Mouse (Mus musculus): ENCODE measurements around the gene Eml6. TPM values are rescaled to one million over a fixed set of nuclear protein-coding genes. Genes with fewer than 3 reads are reported as not detected.

The Eml6 gene
- polyA plus RNA-seq, 1 experiment from 2014 or later, result 0.52 TPM

DNA sequence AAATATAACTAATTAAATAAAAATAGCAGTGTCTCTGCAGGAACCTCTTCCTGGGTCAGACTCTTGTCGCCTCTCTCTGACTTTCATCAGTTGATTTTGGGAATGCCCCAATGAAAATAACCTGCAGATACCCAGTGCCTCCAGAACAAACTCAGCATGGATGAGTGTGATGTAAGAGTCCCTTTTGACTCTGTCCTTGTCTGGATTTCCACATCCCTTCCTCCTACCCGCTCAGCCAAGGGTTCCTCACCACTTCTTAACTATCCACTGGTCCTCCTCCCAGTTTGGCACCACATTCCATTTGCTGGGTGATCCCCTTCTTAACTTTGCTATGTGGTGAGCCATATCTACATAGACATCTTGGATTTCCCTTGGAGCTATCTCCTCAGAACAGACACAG is 235.0 kb downstream of the Eml6 start:
- H3K36me3 ChIP-seq (ENCODE audit: control insufficient read depth, insufficient read depth, low read length), result no peaks in the 10 kb centered on the region
- no peak overlapping the region for H3K9ac ChIP-seq (ENCODE audit: low read depth, low read length)
- 81% methylated on average over 2 of the region's 2 CpGs for WGBS (ENCODE audit: insufficient replicate concordance)
- no peak overlapping the region for H3K4me2 ChIP-seq
- no peaks in the 10 kb centered on the region for H3K27me3 ChIP-seq (ENCODE audit: control insufficient read depth, insufficient read depth, low read length)
- no peak for ATAC-seq (replicated peaks; ENCODE audit: insufficient number of reproducible peaks, low FRiP score, low TSS enrichment)
- peaks cover 9% of the 10 kb centered on the region for H3K4me1 ChIP-seq (ENCODE audit: control insufficient read depth, insufficient read depth, low read length)
- no peak overlapping the region for H3K27ac ChIP-seq (ENCODE audit: low read depth, low read length)
- no peak overlapping the region for H3K4me3 ChIP-seq (ENCODE audit: low read depth, low read length)
- no peaks in the 10 kb centered on the region for H3K9me3 ChIP-seq (replicated peaks; ENCODE audit: control insufficient read depth, low read length)

DNA sequence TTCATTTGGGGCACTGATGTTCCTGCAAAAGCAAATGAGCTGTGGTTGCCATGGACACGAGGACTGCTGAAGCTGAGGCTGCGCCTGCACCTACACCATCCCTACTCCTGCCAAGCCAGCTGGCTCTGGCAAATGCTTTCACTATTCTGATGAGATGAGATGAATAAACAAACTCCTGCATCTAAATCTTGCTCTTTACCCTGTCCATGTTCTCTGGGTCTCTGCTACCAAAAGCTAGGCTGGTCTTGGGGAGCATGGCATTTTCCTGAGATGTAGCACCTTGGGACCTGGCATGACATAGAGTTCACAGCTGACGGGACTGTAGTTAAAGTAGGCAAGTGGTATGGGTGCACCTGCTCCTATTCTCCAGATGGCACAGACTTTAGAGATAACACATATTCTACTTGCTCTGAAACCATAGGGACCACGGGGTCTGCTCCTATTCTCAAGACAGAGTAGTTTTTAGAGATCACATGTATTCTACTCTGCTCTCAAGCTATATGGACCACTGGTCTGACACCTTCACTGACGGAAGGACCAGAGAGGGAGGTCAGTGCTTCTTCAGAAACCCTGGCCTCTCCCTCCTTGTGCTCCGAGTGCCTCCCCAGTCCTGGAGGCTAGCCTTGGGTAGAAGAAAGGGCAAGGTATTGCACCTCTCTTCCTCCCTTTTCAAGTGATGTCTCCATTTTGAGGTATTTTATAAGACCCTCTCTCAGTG is 236.8 kb downstream of the Eml6 start:
- H3K27ac ChIP-seq (ENCODE audit: low read depth, low read length), result no peak overlapping the region
- no peaks in the 10 kb centered on the region for H3K9me3 ChIP-seq (replicated peaks; ENCODE audit: control insufficient read depth, low read length)
- no peak overlapping the region for H3K9ac ChIP-seq (ENCODE audit: low read depth, low read length)
- peaks cover under 1% of the 10 kb centered on the region; the same call in 1 of the 2 replicates for H3K4me1 ChIP-seq (ENCODE audit: control insufficient read depth, insufficient read depth, low read length)
- no peak overlapping the region for H3K4me2 ChIP-seq
- 76% methylated on average over 6 of the region's 6 CpGs for WGBS (ENCODE audit: insufficient replicate concordance)
- no peak for ATAC-seq (replicated peaks; ENCODE audit: insufficient number of reproducible peaks, low FRiP score, low TSS enrichment)
- no peak overlapping the region for H3K4me3 ChIP-seq (ENCODE audit: low read depth, low read length)
- no peaks in the 10 kb centered on the region for H3K36me3 ChIP-seq (ENCODE audit: control insufficient read depth, insufficient read depth, low read length)
- no peaks in the 10 kb centered on the region for H3K27me3 ChIP-seq (ENCODE audit: control insufficient read depth, insufficient read depth, low read length)

DNA sequence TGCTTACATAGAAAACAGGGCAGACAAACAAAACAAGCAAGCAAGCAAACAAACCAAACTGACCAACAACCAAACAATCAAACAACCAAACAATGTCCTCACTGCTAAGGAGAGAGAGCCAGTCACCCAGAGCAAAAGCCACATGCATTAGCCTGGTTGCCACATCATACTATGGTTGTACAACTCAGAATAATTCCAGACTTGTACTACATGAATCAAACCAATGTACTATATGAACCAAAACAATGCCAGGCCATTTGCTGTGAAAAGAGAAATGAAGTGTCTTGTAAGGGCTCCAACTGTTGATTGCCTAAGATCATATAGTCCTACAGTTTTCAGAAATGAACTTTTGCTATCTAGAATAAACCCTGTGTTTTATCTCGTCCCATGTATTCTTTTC is 237.3 kb downstream of the Eml6 start:
- no peaks in the 10 kb centered on the region for H3K4me1 ChIP-seq (ENCODE audit: control insufficient read depth, insufficient read depth, low read length)

DNA sequence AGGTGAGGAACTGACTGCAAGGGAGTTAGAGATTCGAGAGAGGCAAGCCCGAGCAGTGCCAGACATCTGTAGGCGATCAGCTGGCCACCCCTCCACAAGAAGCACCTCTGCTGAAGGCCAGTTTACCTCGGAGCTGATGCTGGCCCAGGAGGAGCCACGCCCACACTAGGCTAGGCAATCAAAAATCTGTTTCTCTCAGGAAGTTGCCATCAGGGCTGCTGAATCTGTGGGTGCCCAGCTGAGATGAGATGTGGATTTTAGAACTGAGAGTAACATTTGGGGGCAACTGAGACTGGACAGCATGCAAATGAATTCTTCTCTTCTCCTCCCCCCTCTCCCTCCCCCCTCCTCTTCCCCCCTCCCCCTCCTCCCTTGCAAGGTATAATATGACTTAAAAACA is 238.4 kb downstream of the Eml6 start:
- Histone ChIP-seq H3K4me3 (ENCODE audit: low read depth, low read length) (no peak overlapping the region), H3K4me2 (no peak overlapping the region), H3K4me1 (ENCODE audit: control insufficient read depth, insufficient read depth, low read length) (no peaks in the 10 kb centered on the region), H3K36me3 (ENCODE audit: control insufficient read depth, insufficient read depth, low read length) (no peaks in the 10 kb centered on the region), H3K9me3 (replicated peaks; ENCODE audit: control insufficient read depth, low read length) (no peaks in the 10 kb centered on the region), H3K27ac (ENCODE audit: low read depth, low read length) (no peak overlapping the region), H3K9ac (ENCODE audit: low read depth, low read length) (no peak overlapping the region), H3K27me3 (ENCODE audit: control insufficient read depth, insufficient read depth, low read length) (no peaks in the 10 kb centered on the region)
- 14% methylated on average over 5 of the region's 5 CpGs for WGBS (ENCODE audit: insufficient replicate concordance)
- ATAC-seq (replicated peaks; ENCODE audit: insufficient number of reproducible peaks, low FRiP score, low TSS enrichment), result no peak

More for the DNA sequence above, 237.3 kb downstream of the Eml6 start:
- no peaks in the 10 kb centered on the region for H3K27me3 ChIP-seq (ENCODE audit: control insufficient read depth, insufficient read depth, low read length)
- H3K4me2 ChIP-seq, result no peak overlapping the region
- H3K27ac ChIP-seq (ENCODE audit: low read depth, low read length), result no peak overlapping the region
- H3K4me3 ChIP-seq (ENCODE audit: low read depth, low read length), result no peak overlapping the region
- H3K36me3 ChIP-seq (ENCODE audit: control insufficient read depth, insufficient read depth, low read length), result no peaks in the 10 kb centered on the region
- ATAC-seq (replicated peaks; ENCODE audit: insufficient number of reproducible peaks, low FRiP score, low TSS enrichment), result no peak
- H3K9me3 ChIP-seq (replicated peaks; ENCODE audit: control insufficient read depth, low read length), result no peaks in the 10 kb centered on the region
- 52% methylated on average over 1 of the region's 1 CpGs for WGBS (ENCODE audit: insufficient replicate concordance)
- H3K9ac ChIP-seq (ENCODE audit: low read depth, low read length), result no peak overlapping the region

DNA sequence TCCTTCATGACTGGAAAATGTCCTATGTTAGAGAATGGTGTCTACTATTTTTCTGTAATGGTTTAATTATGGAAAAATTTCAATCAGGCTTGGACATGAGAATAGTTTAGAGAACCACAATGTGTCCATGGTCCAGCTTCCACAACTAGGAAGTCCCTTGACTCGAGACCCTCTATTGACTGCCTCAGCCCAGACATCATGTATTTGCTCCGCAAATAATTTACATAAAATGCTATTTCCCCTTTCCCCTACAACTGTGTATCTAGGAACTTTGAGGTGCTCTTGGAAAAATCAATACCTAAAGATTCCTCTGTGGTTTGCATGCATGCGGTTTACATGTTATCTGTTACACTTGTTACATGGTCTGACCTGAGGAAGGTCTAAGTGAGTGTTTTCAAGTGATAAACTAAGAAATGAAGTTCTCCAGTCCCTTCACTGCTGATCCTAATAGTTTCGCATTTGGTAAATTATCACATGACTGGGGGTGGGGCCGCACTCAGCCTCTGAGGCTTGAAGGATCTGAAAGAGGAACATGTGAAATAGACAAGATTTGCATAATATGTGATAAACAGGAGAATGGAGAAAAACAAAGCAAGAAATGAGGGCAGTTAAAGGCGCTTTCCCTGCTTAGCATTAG is 239.1 kb downstream of the Eml6 start:
- Histone ChIP-seq H3K4me1 (ENCODE audit: control insufficient read depth, insufficient read depth, low read length) (no peaks in the 10 kb centered on the region), H3K4me2 (no peak overlapping the region), H3K27ac (ENCODE audit: low read depth, low read length) (no peak overlapping the region), H3K36me3 (ENCODE audit: control insufficient read depth, insufficient read depth, low read length) (no peaks in the 10 kb centered on the region), H3K4me3 (ENCODE audit: low read depth, low read length) (no peak overlapping the region), H3K27me3 (ENCODE audit: control insufficient read depth, insufficient read depth, low read length) (no peaks in the 10 kb centered on the region), H3K9ac (ENCODE audit: low read depth, low read length) (no peak overlapping the region), H3K9me3 (replicated peaks; ENCODE audit: control insufficient read depth, low read length) (no peaks in the 10 kb centered on the region)
- ATAC-seq (replicated peaks; ENCODE audit: insufficient number of reproducible peaks, low FRiP score, low TSS enrichment), result no peak
- WGBS (ENCODE audit: insufficient replicate concordance), result 73% methylated on average over 6 of the region's 6 CpGs

DNA sequence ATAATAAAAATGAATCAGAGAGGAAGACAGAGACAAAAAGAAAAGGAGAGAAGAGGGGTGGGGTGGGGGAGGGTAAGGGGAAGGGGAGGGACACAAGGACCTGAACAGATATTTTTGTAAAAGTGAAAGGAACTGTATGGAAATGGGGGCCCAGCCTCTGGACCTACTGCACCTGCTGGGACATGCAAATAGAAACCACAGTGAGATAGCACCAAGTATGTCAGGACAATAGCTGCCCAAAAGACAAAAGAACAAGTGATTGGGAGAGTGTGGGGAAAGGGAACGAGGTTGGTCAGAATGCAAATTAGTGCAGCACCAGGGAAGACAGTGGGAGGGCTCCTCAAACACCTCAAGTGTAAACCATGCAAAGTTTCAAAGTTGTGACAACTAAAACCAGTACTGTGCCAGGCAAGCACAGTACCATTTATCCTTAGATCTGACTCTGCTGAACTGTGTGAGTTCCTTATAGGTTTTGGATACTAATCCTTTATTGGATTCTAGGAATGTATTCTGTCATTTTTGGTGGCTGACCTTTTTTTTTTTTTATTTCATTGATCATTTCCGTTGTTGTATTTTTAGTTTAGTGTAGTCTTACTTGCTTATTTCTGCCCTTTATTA is 246.3 kb downstream of the Eml6 start:
- ATAC-seq (replicated peaks; ENCODE audit: insufficient number of reproducible peaks, low FRiP score, low TSS enrichment), result no peak
- Histone ChIP-seq H3K4me3 (ENCODE audit: low read depth, low read length) (no peak overlapping the region), H3K4me2 (no peak overlapping the region), H3K9me3 (replicated peaks; ENCODE audit: control insufficient read depth, low read length) (no peaks in the 10 kb centered on the region), H3K4me1 (ENCODE audit: control insufficient read depth, insufficient read depth, low read length) (peaks cover 3% of the 10 kb centered on the region), H3K36me3 (ENCODE audit: control insufficient read depth, insufficient read depth, low read length) (no peaks in the 10 kb centered on the region), H3K27ac (ENCODE audit: low read depth, low read length) (no peak overlapping the region), H3K27me3 (ENCODE audit: control insufficient read depth, insufficient read depth, low read length) (no peaks in the 10 kb centered on the region), H3K9ac (ENCODE audit: low read depth, low read length) (no peak overlapping the region)
- 57% methylated on average over 2 of the region's 2 CpGs for WGBS (ENCODE audit: insufficient replicate concordance)

DNA sequence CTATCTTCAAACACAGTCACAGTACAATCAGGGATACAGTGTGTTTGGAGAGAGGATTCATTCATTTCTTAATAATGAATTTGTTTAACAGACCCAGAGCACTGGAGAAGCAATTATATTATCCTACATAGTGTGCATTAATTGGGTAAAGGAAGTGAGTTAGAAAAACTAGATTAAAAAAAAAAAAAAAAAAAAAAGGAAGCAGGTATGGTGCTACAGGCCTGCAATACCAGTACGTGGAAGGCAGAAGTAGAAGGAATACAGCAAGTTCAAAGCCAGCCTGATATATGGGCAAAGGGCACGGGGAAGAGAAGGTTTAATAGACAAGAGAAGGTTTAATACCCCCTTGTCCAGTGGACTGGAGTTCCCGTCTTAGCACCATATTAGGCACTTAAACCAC is 246.9 kb downstream of the Eml6 start:
- WGBS (ENCODE audit: insufficient replicate concordance), result 70% methylated on average over 3 of the region's 3 CpGs
- ATAC-seq (replicated peaks; ENCODE audit: insufficient number of reproducible peaks, low FRiP score, low TSS enrichment), result no peak
- H3K27ac ChIP-seq (ENCODE audit: low read depth, low read length), result peak overlapping the region; percentile 71; the same call in 1 of the 2 replicates

DNA sequence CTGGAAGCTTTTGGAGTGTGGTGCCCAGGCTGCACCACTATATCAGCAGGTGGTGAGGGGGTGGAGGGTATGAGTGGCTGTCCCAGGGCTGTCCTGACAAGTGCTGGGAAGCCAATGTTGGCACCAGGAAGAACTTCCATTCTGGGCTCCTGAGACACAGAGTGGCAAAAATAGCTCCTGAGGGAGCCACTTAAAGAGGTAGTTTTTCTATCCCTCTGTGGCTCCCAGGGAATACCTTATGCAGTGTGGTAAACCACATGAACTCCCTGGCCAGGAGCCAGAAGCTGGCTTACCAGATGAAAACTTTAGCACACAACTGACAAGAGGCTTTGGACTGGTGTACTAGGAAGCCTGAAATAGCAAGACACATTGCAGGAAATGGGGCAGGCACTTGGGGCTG is 247.9 kb downstream of the Eml6 start:
- H3K4me1 ChIP-seq (ENCODE audit: control insufficient read depth, insufficient read depth, low read length), result peaks cover 7% of the 10 kb centered on the region
- H3K27ac ChIP-seq (ENCODE audit: low read depth, low read length), result peak overlapping the region; percentile 71
- no peak overlapping the region for H3K9ac ChIP-seq (ENCODE audit: low read depth, low read length)
- no peak overlapping the region for H3K4me3 ChIP-seq (ENCODE audit: low read depth, low read length)
- H3K4me2 ChIP-seq, result no peak overlapping the region
- no peaks in the 10 kb centered on the region for H3K36me3 ChIP-seq (ENCODE audit: control insufficient read depth, insufficient read depth, low read length)
- no peaks in the 10 kb centered on the region for H3K9me3 ChIP-seq (replicated peaks; ENCODE audit: control insufficient read depth, low read length)
- peak; percentile 63; the same call in 1 of the 2 replicates for ATAC-seq (replicated peaks; ENCODE audit: insufficient number of reproducible peaks, low FRiP score, low TSS enrichment)
- no peaks in the 10 kb centered on the region for H3K27me3 ChIP-seq (ENCODE audit: control insufficient read depth, insufficient read depth, low read length)

More for the DNA sequence above, 246.9 kb downstream of the Eml6 start:
- no peak overlapping the region for H3K4me3 ChIP-seq (ENCODE audit: low read depth, low read length)
- no peak overlapping the region for H3K4me2 ChIP-seq
- no peaks in the 10 kb centered on the region for H3K27me3 ChIP-seq (ENCODE audit: control insufficient read depth, insufficient read depth, low read length)
- no peaks in the 10 kb centered on the region for H3K36me3 ChIP-seq (ENCODE audit: control insufficient read depth, insufficient read depth, low read length)
- H3K4me1 ChIP-seq (ENCODE audit: control insufficient read depth, insufficient read depth, low read length), result peaks cover 7% of the 10 kb centered on the region
- H3K9me3 ChIP-seq (replicated peaks; ENCODE audit: control insufficient read depth, low read length), result no peaks in the 10 kb centered on the region
- no peak overlapping the region for H3K9ac ChIP-seq (ENCODE audit: low read depth, low read length)
